Mouse (Mus musculus): ENCODE measurements around the gene H2al2a. TPM values are rescaled to one million over a fixed set of nuclear protein-coding genes. Genes with fewer than 3 reads are reported as not detected.

The H2al2a gene
- total and polyA plus RNA-seq, 3 experiments: 0.51 TPM; not detected in 2

DNA sequence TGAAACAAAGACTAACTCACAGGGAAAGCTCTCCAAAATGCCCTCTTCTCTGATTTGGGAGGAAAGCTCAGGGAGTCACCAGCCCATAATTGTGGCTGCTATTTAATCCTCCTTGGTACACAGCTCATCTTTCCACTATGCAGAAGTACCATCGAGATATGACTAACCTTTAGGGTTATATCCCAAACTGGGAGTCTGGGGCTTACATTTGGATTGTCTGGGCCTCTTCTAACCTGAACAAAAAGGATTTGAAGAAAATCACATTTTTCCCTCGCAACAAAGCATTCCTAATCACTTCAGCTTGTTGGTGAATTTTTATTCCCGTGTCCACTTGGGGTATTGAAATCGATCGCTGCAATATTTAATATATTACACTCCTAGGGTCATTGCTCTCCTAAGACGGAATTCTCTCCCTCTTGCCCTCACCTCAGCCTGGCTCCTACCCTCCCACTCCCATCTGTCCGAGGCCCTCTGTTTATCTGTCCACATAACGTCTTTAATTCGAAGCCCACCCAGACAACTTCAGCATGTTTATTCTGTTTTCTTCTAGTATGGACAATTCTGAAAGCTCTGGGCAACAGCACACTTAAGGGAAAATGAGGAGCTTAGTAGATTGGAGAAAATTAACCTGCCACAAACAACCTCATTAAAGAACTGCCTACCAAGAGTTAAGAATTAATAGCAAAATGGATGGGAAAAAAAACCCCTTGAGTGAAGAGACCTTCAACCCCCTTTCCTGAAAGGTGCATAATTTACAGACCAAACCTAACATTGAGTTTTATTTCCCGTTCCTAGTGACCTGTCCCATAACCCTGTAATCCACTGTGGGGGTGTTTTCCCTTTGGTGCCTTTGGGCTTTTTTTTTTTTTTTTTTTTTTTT lies 37.9 kb upstream of the H2al2a start:
- WGBS: 94% methylated on average over 10 of the region's 10 CpGs

DNA sequence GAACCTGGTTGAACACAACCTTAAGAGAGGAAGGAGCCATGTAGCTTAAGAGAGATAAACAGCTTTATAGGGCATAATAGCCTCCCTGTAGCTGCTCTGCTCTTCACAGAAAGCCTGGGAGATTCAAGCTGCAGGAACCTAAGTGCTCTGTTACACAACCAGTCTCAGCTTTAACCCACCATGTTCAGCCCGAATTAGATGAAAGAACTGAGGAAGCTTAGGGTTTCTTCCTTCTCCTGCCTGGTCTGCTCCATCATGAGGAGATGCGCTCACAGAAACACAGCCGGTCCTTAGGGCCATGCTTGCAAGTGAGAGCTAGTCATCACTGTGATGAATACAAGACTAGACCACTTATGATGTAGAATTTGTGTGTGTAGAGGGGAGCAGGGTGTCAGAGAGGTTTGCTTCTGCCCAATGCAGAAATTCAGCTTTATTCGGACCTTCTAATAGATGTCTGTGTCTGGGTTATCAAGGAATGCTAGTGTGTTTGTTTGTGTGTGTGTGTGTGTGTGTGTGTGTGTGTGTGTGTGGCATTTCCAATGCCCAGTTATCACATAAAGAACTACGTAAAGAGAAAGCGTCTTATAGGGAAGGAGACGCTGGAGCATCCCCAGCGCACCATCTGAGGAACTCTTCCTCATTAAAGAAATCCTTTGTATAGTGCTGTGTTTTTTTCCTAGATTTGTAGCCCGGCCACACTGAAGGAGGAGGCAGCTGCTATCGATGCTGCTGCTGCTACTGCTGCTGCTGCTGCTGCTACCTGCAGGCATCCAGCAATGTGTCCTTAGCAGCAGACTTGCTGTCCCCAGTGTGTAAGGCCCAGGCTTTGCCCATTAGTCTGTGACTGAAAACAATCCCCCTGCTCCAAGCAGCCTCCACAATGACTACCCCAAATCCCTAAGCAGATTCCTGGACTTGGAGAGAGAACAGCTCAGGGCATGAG lies 36.7 kb upstream of the H2al2a start:
- H3K27me3 ChIP-seq (ENCODE audit: control insufficient read depth, insufficient read depth, low read length): no peaks in the 10 kb centered on the region
- no peaks in the 10 kb centered on the region for H3K36me3 ChIP-seq (ENCODE audit: control insufficient read depth, insufficient read depth, low read length)
- no peak for DNase-seq
- H3K27ac ChIP-seq: no peak overlapping the region
- no peak overlapping the region for H3K4me3 ChIP-seq
- no peaks in the 10 kb centered on the region for H3K79me2 ChIP-seq (replicated peaks; ENCODE audit: control insufficient read depth, insufficient read depth, low read length)
- no peak overlapping the region for H3K9ac ChIP-seq (ENCODE audit: low read depth, low read length)
- intact Hi-C loops (cut with DNase I): loop anchor here (5.0 kb wide), 1 partner anchor 659 kb away; the partner anchor contains the start of gene Spag6
- H3K4me1 ChIP-seq (ENCODE audit: control insufficient read depth, insufficient read depth, low read length): peaks cover 2% of the 10 kb centered on the region; the same call in 1 of the 2 replicates
- TF ChIP-seq EP300 (IDR thresholded peaks at IDR 0.05; ENCODE audit: insufficient read depth, low read depth, low read length): no peak
- no peak for TF ChIP-seq POLR2A (IDR thresholded peaks at IDR 0.05; ENCODE audit: insufficient read depth, low read depth, low read length)
- no peak for TF ChIP-seq CTCF (IDR thresholded peaks at IDR 0.05)
- WGBS: 92% methylated on average over 10 of the region's 10 CpGs

More for the DNA sequence above, 37.9 kb upstream of the H2al2a start:
- Histone ChIP-seq H3K9ac (ENCODE audit: low read depth, low read length) (no peak overlapping the region), H3K27me3 (ENCODE audit: control insufficient read depth, insufficient read depth, low read length) (no peaks in the 10 kb centered on the region), H3K36me3 (ENCODE audit: control insufficient read depth, insufficient read depth, low read length) (no peaks in the 10 kb centered on the region), H3K27ac (no peak overlapping the region), H3K4me1 (ENCODE audit: control insufficient read depth, insufficient read depth, low read length) (peaks cover 2% of the 10 kb centered on the region; the same call in 1 of the 2 replicates), H3K79me2 (replicated peaks; ENCODE audit: control insufficient read depth, insufficient read depth, low read length) (no peaks in the 10 kb centered on the region), H3K4me3 (no peak overlapping the region)
- intact Hi-C loops (cut with DNase I): loop anchor here (5.0 kb wide), 1 partner anchor 658 kb away; the partner anchor contains the start of gene Spag6
- TF ChIP-seq POLR2A (IDR thresholded peaks at IDR 0.05; ENCODE audit: insufficient read depth, low read depth, low read length) (no peak), CTCF (IDR thresholded peaks at IDR 0.05) (no peak), EP300 (IDR thresholded peaks at IDR 0.05; ENCODE audit: insufficient read depth, low read depth, low read length) (no peak)
- no peak for DNase-seq

GRCm38 (mm10) chr2:18032538-18032895 lies 35.8 kb upstream of the H2al2a start:
- 93% methylated on average over 5 of the region's 5 CpGs for WGBS
- Histone ChIP-seq H3K4me1 (ENCODE audit: control insufficient read depth, insufficient read depth, low read length) (peaks cover 2% of the 10 kb centered on the region; the same call in 1 of the 2 replicates), H3K27ac (no peak overlapping the region; the same call in 1 of the 2 replicates), H3K9ac (ENCODE audit: low read depth, low read length) (no peak overlapping the region), H3K79me2 (replicated peaks; ENCODE audit: control insufficient read depth, insufficient read depth, low read length) (no peaks in the 10 kb centered on the region), H3K4me3 (no peak overlapping the region), H3K27me3 (ENCODE audit: control insufficient read depth, insufficient read depth, low read length) (no peaks in the 10 kb centered on the region), H3K36me3 (ENCODE audit: control insufficient read depth, insufficient read depth, low read length) (no peaks in the 10 kb centered on the region)
- TF ChIP-seq POLR2A (IDR thresholded peaks at IDR 0.05; ENCODE audit: insufficient read depth, low read depth, low read length) (no peak), EP300 (IDR thresholded peaks at IDR 0.05; ENCODE audit: insufficient read depth, low read depth, low read length) (no peak)
- intact Hi-C loops (cut with DNase I): loop anchor here (5.0 kb wide), 1 partner anchor 660 kb away; the partner anchor contains the start of gene Spag6
- DNase-seq: peak in 1 of 2 experiments; percentile 30

- peak; percentile 64 to 78 for DNase-seq
- 9% methylated on average over 34 of the region's 34 CpGs for WGBS
- Histone ChIP-seq H3K27ac (peak overlapping the region; percentile 72), H3K27me3 (ENCODE audit: control insufficient read depth, insufficient read depth, low read length) (no peaks in the 10 kb centered on the region), H3K4me1 (ENCODE audit: control insufficient read depth, insufficient read depth, low read length) (peaks cover 2% of the 10 kb centered on the region; the same call in 1 of the 2 replicates), H3K4me3 (peak overlapping the region; percentile 63), H3K9ac (ENCODE audit: low read depth, low read length) (peak overlapping the region; percentile 79), H3K36me3 (ENCODE audit: control insufficient read depth, insufficient read depth, low read length) (no peaks in the 10 kb centered on the region), H3K79me2 (replicated peaks; ENCODE audit: control insufficient read depth, insufficient read depth, low read length) (no peaks in the 10 kb centered on the region)
- TF ChIP-seq POLR2A (IDR thresholded peaks at IDR 0.05; ENCODE audit: insufficient read depth, low read depth, low read length) (no peak), CTCF (IDR thresholded peaks at IDR 0.05) (no peak), EP300 (IDR thresholded peaks at IDR 0.05; ENCODE audit: insufficient read depth, low read depth, low read length) (no peak)
- intact Hi-C loops (cut with DNase I): loop anchor here (1.0 to 5.0 kb wide), 2 partner anchors 31 to 660 kb away; partner anchors contain the start of gene Spag6
These were observed 35.2 kb upstream of the H2al2a start for GRCm38 (mm10) chr2:18031831-18032537.

DNA sequence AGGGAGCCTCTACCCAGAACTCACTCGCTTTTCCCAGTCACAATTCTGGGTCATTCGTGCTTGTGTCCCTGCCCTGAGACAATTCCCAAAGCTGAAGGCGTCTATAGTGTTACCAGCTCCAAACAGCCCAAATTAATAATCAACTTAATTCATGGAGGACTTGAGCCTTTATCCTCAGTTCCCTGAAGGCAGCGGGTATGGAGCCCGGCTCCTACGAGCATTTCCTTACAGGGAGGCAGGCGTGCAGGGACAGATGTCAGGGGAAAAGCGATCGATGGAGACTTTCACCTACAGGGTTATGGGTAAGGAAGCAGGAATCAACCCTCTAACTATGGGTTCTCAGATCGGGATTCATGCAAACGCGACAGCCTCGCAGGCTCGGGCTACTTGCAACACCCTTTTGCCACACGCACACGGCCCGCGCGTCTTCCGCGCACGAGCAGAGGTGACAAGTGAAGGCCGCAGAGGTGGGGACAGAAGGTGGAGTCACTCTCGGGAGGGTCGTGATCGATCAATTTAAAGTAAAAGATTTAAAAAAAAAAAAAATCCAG lies 34.6 kb upstream of the H2al2a start:
- intact Hi-C loops (cut with DNase I): loop anchor here (1.0 to 5.0 kb wide), 2 partner anchors 32 to 661 kb away; partner anchors contain the start of gene Spag6
- no peak for TF ChIP-seq POLR2A (IDR thresholded peaks at IDR 0.05; ENCODE audit: insufficient read depth, low read depth, low read length)
- TF ChIP-seq EP300 (IDR thresholded peaks at IDR 0.05; ENCODE audit: insufficient read depth, low read depth, low read length): no peak
- TF ChIP-seq CTCF (IDR thresholded peaks at IDR 0.05): no peak
- 11% methylated on average over 26 of the region's 26 CpGs for WGBS
- peak overlapping the region; percentile 79 for H3K9ac ChIP-seq (ENCODE audit: low read depth, low read length)
- peaks cover 3% of the 10 kb centered on the region for H3K4me1 ChIP-seq (ENCODE audit: control insufficient read depth, insufficient read depth, low read length)
- H3K27ac ChIP-seq: peak overlapping the region; percentile 72
- DNase-seq: peak; percentile 54 to 66
- no peaks in the 10 kb centered on the region for H3K79me2 ChIP-seq (replicated peaks; ENCODE audit: control insufficient read depth, insufficient read depth, low read length)
- peak overlapping the region; percentile 63 for H3K4me3 ChIP-seq
- no peaks in the 10 kb centered on the region for H3K27me3 ChIP-seq (ENCODE audit: control insufficient read depth, insufficient read depth, low read length)
- H3K36me3 ChIP-seq (ENCODE audit: control insufficient read depth, insufficient read depth, low read length): no peaks in the 10 kb centered on the region
